Mouse (Mus musculus): Measurements from ENCODE around the gene Duoxa2.

- TF ChIP-seq CTCF (IDR thresholded peaks at IDR 0.05; ENCODE audit: low read depth) (no peak), EP300 (optimal IDR thresholded peaks at IDR 0.05) (no peak)
Measured at GRCm38 (mm10) chr2:122286137-122286536, 12.6 kb upstream of the Duoxa2 start.
